Mouse (Mus musculus): ENCODE measurements at regions not wholly inside any gene's neighbourhood (a gene's known extent, or its start where the extent isn't known, plus 50 kb on each side); places are given as distances from the start of the nearest gene placed in this dataset.
"Not testable (repeated sequence)": the region's sequence is repeated elsewhere in the genome, so short reads cannot be mapped to it uniquely, and the experiment has no call there.

- TF ChIP-seq E2F4 (IDR thresholded peaks at IDR 0.05; ENCODE audit: insufficient replicate concordance, low read depth, low read length) (no peak), USF1 (IDR thresholded peaks at IDR 0.05; ENCODE audit: low read depth, low read length) (no peak), GABPA (IDR thresholded peaks at IDR 0.05; ENCODE audit: insufficient replicate concordance, low read depth, low read length) (no peak)
These were observed 101.3 kb downstream of the Rchy1 start (continued) for GRCm38 (mm10) chr5:91861440-91862187.

GRCm38 (mm10) chr5:91860489-91860888, 102.4 kb downstream of the Rchy1 start:
- in situ Hi-C loops (cut with MboI; ENCODE audit: low pct_ligation_motif_present, low pct_unique_long_range_greater_than_20kb, low sequenced_read_pairs) = no loop called here
- Histone ChIP-seq H3K4me2 (ENCODE audit: insufficient read depth, low read depth, poor library complexity, severe bottlenecking) (no peak overlapping the region), H3K9ac (ENCODE audit: insufficient read depth, low read depth) (no peak overlapping the region), H3K4me1 (ENCODE audit: control insufficient read depth in 1 of 2, insufficient read depth in 2 of 2) (no peaks in the 10 kb centered on the region), H3K27me3 (replicated peaks) (no peaks in the 10 kb centered on the region), H3K4me3 (replicated peaks in 1 of 3; ENCODE audit: low read depth in 2 of 3, low read length in 2 of 3, poor library complexity in 1 of 3) (no peak overlapping the region), H3K79me2 (replicated peaks; ENCODE audit: control insufficient read depth, extremely low read depth, insufficient read depth, poor library complexity, severe bottlenecking) (no peaks in the 10 kb centered on the region), H3K27ac (ENCODE audit: insufficient read depth, low read depth) (no peak overlapping the region), H3K36me3 (replicated peaks in 1 of 2; ENCODE audit: control insufficient read depth in 1 of 2, insufficient read depth in 1 of 2, low read length in 1 of 2) (no peaks in the 10 kb centered on the region), H3K9me3 (replicated peaks; ENCODE audit: low read length) (peaks cover 3% of the 10 kb centered on the region)
- no peak for TF ChIP-seq ETS1 (conservative IDR thresholded peaks at IDR 0.05; ENCODE audit: low read depth, low read length)
- no peak for DNase-seq (ENCODE audit: extremely low read depth)
- dilution Hi-C loops (cut with MboI; ENCODE audit: extremely low pct_ligation_motif_present, extremely low pct_unique_long_range_greater_than_20kb, low sequenced_read_pairs) = no loop called here

- Histone ChIP-seq H3K4me1 (ENCODE audit: control insufficient read depth in 1 of 2, insufficient read depth in 2 of 2) (peaks cover 0 to 8% of the 10 kb centered on the region in 2 experiments; a peak in 2 of 4 replicates), H3K27me3 (replicated peaks) (no peaks in the 10 kb centered on the region), H3K27ac (ENCODE audit: insufficient read depth, low read depth) (no peak overlapping the region), H3K4me2 (ENCODE audit: insufficient read depth, low read depth, poor library complexity, severe bottlenecking) (no peak overlapping the region), H3K79me2 (replicated peaks; ENCODE audit: control insufficient read depth, extremely low read depth, insufficient read depth, poor library complexity, severe bottlenecking) (no peaks in the 10 kb centered on the region), H3K9me3 (replicated peaks; ENCODE audit: low read length) (no peaks in the 10 kb centered on the region), H3K36me3 (replicated peaks in 1 of 2; ENCODE audit: control insufficient read depth in 1 of 2, insufficient read depth in 1 of 2, low read length in 1 of 2) (no peaks in the 10 kb centered on the region), H3K4me3 (replicated peaks in 1 of 3; ENCODE audit: low read depth in 2 of 3, low read length in 2 of 3, poor library complexity in 1 of 3) (no peak overlapping the region), H3K9ac (ENCODE audit: insufficient read depth, low read depth) (no peak overlapping the region)
- in situ Hi-C loops (cut with MboI; ENCODE audit: low pct_ligation_motif_present, low pct_unique_long_range_greater_than_20kb, low sequenced_read_pairs) (no loop called here), dilution Hi-C loops (cut with MboI; ENCODE audit: extremely low pct_ligation_motif_present, extremely low pct_unique_long_range_greater_than_20kb, low sequenced_read_pairs) (no loop called here)
- DNase-seq (ENCODE audit: extremely low read depth) = no peak
- TF ChIP-seq NELFE (IDR thresholded peaks at IDR 0.05; ENCODE audit: low read depth, low read length) (no peak), MAZ (IDR thresholded peaks at IDR 0.05; ENCODE audit: low read depth, low read length) (no peak), E2F4 (IDR thresholded peaks at IDR 0.05; ENCODE audit: insufficient replicate concordance, low read depth, low read length) (no peak), SMC3 (IDR thresholded peaks at IDR 0.05; ENCODE audit: low read depth, low read length) (no peak), IRF4 (IDR thresholded peaks at IDR 0.05; ENCODE audit: low read depth, low read length) (no peak), ZC3H11A (IDR thresholded peaks at IDR 0.05; ENCODE audit: low read depth, low read length) (no peak), POLR2A (IDR thresholded peaks at IDR 0.05; ENCODE audit: low read depth, low read length) (no peak), TBP (conservative IDR thresholded peaks at IDR 0.05; ENCODE audit: low read depth, low read length) (no peak), POLR2AphosphoS2 (IDR thresholded peaks at IDR 0.05; ENCODE audit: low read depth, low read length) (no peak), CHD2 (IDR thresholded peaks at IDR 0.05; ENCODE audit: low read length) (no peak), USF2 (conservative IDR thresholded peaks at IDR 0.05; ENCODE audit: low read depth, low read length) (no peak), CTCF (conservative IDR thresholded peaks at IDR 0.05 in 1 of 2, IDR thresholded peaks at IDR 0.05 in 1 of 2; ENCODE audit: low read depth in 2 of 2, low read length in 2 of 2) (no peak), EP300 (IDR thresholded peaks at IDR 0.05; ENCODE audit: low read length) (no peak), MYC (IDR thresholded peaks at IDR 0.05; ENCODE audit: low read depth, low read length) (no peak), SIN3A (IDR thresholded peaks at IDR 0.05; ENCODE audit: low read length) (no peak), JUND (conservative IDR thresholded peaks at IDR 0.05; ENCODE audit: low read depth, low read length) (no peak), MAX (IDR thresholded peaks at IDR 0.05; ENCODE audit: low read length) (no peak), MEF2A (IDR thresholded peaks at IDR 0.05; ENCODE audit: borderline replicate concordance, low read depth, low read length) (no peak), TCF12 (IDR thresholded peaks at IDR 0.05; ENCODE audit: low read depth, low read length) (no peak)
These were observed 110.5 kb downstream of the Rchy1 start for GRCm38 (mm10) chr5:91852330-91852729.

- DNase-seq (ENCODE audit: extremely low read depth); H3K36me3 ChIP-seq (replicated peaks in 1 of 2; ENCODE audit: control insufficient read depth in 1 of 2, insufficient read depth in 1 of 2, low read length in 1 of 2); H3K27me3 ChIP-seq (replicated peaks); H3K27ac ChIP-seq (ENCODE audit: insufficient read depth, low read depth); in situ Hi-C loops (cut with MboI; ENCODE audit: low pct_ligation_motif_present, low pct_unique_long_range_greater_than_20kb, low sequenced_read_pairs); H3K4me3 ChIP-seq (replicated peaks in 1 of 3; ENCODE audit: low read depth in 2 of 3, low read length in 2 of 3, poor library complexity in 1 of 3); H3K4me1 ChIP-seq (ENCODE audit: control insufficient read depth in 1 of 2, insufficient read depth in 2 of 2); H3K9me3 ChIP-seq (replicated peaks; ENCODE audit: low read length); dilution Hi-C loops (cut with MboI; ENCODE audit: extremely low pct_ligation_motif_present, extremely low pct_unique_long_range_greater_than_20kb, low sequenced_read_pairs); H3K79me2 ChIP-seq (replicated peaks; ENCODE audit: control insufficient read depth, extremely low read depth, insufficient read depth, poor library complexity, severe bottlenecking); H3K4me2 ChIP-seq (ENCODE audit: insufficient read depth, low read depth, poor library complexity, severe bottlenecking); H3K9ac ChIP-seq (ENCODE audit: insufficient read depth, low read depth): not testable (repeated sequence)
These were observed 111.9 kb downstream of the Rchy1 start for GRCm38 (mm10) chr5:91850862-91851569.
